Mouse (Mus musculus): Measurements from ENCODE around the gene Nhsl1.

Nhsl1 gene

DNA sequence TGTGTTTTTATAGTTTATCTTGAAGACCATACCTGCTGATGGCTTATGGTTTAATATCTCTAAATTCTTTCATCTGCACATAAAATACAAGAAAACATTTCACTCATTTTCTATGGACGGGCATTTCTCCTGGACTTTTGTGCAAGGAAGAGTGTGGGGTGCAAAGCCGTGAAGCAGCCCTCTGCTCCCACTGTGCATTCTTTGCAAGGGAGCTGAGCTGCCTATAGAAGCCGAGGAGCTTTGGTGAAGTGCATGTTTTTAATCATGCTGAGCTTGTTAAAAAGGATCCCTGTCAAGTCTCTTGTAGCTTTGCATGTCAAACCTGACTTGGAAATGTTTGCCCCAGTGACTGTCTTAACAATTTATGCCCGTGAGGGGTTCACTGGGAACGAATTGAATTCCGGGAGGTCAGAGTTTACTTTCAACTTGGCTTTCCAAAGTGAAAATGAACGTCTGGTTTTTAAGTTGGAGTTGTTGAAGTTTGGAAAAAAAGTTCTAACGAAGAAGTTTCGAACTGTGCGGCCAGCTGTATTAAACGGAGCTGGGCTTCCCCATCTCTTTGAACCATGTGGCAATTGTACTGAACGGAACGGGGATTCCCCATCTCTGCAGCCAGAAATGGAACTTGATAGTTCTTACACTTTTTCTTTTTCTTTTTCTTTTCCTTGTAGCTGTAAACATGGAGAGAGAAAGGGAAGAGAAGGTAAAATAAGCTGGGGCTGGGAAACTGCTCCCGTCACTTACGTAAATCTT lies 22.8 kb downstream of the Nhsl1 start:
- in situ Hi-C loops (cut with MseI, MboI) = no loop called here

DNA sequence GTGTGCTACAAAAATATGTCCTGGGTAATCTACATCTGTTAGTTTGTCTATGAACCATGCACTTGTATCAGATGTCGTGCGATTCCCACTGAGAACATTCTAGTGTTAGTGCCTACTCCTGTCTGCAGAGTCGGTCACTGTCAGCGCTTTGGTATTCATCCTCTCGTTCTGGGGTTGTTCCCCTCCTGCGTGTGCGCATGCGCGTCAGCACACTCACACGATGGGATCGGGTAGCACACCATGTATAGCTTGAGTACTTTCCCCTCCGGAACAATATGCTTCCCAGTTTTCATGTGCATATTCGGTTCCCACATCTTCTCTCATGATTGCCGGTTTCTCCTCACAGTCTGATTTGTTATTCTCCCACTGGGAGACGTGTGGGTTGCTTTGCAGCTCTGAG lies 28.4 kb downstream of the Nhsl1 start:
- in situ Hi-C loops (cut with MseI, MboI) = no loop called here

GRCm38 (mm10) chr10:18350781-18351180 lies 32.0 kb downstream of the Nhsl1 start:
- in situ Hi-C loops (cut with MseI, MboI) = no loop called here

DNA sequence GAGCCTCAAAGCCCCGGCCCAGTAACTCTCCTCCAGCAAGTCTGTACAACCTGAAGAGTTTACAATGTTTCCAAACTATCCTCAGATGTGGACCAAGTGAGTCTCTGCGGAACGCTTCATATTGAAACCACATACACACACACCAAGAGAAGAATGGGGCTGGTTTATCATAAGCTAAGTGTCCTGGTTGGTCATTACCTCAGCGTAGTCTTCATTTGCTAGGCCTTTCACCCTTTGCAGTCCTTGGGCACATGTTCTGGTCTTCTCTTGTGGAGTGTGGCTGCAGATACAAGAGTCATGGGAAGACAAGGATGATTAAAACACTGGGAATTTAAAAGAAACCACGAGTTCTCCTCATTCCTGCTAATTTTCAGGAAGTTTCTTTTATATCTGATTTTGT lies 34.2 kb downstream of the Nhsl1 start:
- in situ Hi-C loops (cut with MseI, MboI) = no loop called here

GRCm38 (mm10) chr10:18354103-18354502 lies 35.3 kb downstream of the Nhsl1 start:
- in situ Hi-C loops (cut with MseI, MboI) = no loop called here

DNA sequence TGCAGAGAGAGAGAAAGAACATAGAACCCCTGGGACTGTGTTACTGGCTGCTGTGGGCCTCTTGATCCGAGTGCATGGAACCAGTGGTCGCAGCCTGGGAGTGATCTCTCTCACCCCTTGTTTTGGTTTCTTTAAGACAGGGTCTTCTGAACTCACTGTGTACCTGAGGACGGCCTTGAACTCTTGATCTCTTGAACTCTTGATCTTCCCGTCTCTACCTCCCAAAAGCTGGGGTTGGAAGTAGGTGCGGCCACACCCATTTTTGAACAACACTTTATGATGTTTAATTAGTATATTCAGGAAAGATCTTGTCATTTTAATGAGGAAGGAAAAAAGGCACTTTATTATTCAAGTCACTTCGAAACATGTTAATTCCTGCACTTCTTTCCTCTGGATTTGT lies 37.7 kb downstream of the Nhsl1 start:
- in situ Hi-C loops (cut with MseI, MboI) = no loop called here

- in situ Hi-C loops (cut with MseI, MboI) = no loop called here
These were observed 38.4 kb downstream of the Nhsl1 start for GRCm38 (mm10) chr10:18357212-18357611.

DNA sequence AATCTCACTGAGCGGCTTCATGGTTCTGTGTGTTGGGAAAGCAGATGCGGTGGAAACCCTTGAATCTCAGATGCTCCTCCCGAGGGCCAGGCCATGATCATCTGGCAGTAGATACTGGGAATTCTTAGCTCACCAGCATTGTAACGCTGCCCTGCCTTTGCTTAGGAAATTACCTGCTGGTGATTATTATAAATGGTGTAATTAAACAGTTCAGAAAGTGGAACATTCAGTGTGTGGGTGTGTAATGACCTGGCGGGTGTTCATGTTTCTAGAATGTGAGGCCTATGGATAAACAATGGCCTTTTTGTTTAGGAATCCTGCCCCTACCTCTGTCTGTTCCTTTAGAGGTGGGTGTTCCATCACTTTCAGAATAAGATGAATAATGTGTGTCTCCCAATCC lies 39.7 kb downstream of the Nhsl1 start:
- in situ Hi-C loops (cut with MseI, MboI) = no loop called here

- in situ Hi-C loops (cut with MseI, MboI) = no loop called here
These were observed 41.4 kb downstream of the Nhsl1 start for GRCm38 (mm10) chr10:18360175-18360574.

GRCm38 (mm10) chr10:18365432-18365831 lies 46.6 kb downstream of the Nhsl1 start:
- in situ Hi-C loops (cut with MseI, MboI) = no loop called here

DNA sequence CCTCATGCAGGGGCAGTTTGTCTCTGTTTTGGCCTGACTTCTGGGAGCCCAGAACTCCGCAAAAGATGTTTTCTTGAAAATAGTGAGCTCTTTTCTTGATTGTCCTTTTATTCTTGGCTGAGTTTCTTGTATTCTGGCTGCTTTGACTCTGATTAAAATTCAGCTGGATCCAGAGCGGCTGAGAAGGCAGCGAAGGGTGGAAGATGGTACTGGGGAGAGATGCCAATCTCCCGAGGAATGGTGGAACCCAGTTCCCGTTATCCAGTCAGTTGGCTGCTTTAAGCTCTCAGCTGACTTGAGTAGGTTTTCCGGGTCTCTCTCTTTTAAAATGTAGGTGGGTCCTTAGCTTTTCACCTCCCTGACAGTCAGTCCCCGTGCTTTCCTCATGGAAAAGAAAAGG lies 47.9 kb downstream of the Nhsl1 start:
- in situ Hi-C loops (cut with MseI, MboI) = no loop called here

DNA sequence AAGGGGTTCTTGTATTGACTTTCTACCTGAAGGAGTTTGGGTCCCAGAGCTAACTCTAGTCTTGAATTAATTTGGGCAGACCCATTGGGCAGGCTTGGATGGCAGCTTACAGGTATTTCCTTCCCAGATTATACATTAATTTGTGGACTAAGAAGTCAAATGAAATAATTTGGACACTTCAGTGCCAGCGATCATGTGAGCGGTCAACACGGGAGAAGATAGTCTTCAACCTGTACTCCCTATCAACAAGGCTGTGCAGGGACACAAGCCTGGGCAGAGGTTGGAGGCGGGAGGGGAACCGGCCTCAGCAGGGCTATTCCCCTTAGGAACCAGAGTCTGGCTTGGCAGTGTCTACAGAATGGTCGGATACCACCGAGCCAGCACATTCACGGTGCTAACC lies 49.3 kb downstream of the Nhsl1 start:
- in situ Hi-C loops (cut with MseI, MboI) = no loop called here

- in situ Hi-C loops (cut with MseI, MboI) = no loop called here
These were observed 51.9 kb downstream of the Nhsl1 start for GRCm38 (mm10) chr10:18370475-18371286.

- in situ Hi-C loops (cut with MseI, MboI) = no loop called here
These were observed 53.1 kb downstream of the Nhsl1 start for GRCm38 (mm10) chr10:18371866-18372265.

DNA sequence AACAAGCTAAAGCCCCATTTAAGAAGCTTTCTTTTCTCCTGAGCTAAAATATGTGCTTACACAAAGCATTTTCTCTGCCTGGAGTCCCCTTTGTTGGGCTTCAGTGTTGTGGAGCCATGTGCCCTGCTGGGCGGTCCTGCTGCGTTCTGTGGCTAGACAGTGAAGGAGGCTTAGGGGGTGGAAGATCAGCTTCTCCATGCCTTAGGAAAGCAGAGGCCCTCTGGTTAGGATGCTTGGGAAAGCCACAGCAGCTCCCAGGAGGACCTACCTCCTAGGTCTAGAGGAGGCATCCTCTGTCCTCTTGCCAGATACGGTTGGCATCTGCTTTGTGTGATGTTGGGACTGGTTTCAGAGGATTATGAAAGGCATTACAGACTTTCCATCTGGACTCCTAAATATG lies 56.5 kb downstream of the Nhsl1 start:
- in situ Hi-C loops (cut with MseI, MboI) = no loop called here

DNA sequence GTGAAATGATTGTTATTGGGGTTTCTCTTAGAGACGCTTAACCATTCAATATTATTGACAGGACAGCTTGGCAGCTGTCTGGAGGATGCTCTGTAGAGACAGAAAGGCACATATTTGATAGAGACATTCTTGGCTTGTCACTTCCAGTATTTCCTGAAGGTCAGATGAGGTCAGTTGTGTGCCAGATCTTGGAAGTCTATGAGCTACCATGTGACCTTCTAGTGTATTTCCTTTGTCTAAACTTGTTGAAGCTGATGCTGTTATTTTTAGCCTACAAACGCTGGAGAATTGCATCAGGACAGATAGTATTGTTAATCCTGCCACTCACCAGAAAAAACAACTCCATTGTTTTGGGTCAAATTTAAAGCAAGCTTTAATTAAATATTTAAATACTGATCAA lies 66.0 kb downstream of the Nhsl1 start:
- in situ Hi-C loops (cut with MseI, MboI) = no loop called here

DNA sequence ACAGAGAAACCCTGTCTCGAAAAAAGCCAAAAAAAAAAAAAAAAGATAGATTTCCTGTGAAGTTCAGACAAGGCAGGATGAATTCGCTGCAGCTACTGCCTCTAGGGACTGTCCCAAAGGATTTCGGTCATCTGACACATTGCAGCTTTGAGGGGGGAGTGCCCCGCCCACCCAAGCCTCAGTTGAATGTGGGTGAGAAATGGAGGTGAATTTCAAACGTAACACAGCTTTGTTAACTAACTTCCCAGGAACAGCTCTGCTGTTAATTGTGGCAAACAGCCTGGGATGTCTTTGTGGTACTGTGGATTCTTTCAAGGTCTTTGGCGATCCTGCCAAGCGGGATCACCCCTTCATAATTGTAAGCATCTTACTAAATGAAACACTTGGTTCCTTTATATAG lies 67.4 kb downstream of the Nhsl1 start:
- in situ Hi-C loops (cut with MseI, MboI) = no loop called here

DNA sequence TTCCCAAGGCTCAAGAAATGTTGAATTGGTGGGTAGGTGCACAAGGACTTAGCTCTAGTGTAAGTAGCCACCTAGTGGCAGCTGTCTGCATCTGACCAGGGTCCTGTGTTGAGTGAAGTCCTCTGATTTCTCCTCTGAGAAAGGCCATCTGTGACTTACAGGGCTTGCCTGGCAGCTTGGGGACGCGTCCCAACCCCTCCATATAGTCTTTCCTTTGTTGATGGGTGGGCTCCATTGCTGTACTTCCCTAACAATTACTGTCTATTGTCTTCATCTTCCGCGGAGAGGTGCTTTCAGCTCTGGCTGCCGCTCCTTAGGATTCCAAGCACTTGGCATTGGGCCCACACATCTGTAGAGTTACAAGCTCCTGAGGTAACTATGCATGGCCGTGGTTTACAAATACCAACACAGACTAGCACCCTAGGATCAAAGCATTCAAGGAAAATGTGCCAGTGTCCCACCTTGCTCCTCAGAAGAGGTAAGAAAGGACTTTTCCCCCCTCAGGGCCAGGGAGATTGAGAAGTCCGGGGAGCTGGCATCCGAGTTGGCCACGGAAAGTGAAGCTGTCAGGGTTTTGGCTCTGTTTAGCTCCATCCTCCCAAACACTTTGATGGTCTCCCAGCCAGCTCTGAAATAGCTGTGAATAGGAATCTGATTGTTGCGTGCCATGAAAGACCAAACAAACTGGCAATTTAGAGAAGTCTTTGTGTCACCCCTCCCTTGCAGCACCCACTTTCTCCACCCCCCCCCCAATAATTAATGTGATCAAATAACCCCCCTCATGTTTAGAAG lies 70.2 kb downstream of the Nhsl1 start:
- in situ Hi-C loops (cut with MseI, MboI) = no loop called here

DNA sequence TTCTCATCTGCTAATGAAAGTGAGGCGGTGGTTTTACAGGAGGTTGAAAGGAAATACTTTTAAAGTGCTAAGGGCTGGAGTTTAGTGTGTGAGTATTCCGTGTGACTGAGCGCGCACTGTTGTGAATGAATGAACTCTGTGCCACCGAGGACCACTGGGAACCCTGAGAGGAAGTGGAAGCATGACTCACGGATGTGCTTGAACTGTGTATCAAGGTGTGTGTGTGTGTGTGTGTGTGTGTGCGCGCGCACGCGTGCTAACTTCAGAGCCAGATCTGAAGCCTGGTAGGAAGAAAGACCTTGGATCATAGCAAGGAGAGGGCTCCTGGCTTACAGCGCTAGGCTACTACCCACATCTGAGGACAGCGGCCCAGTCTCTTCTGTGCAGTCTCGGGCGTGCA lies 71.2 kb downstream of the Nhsl1 start:
- in situ Hi-C loops (cut with MseI, MboI) = loop anchor here (5.0 to 10.0 kb wide), 2 partner anchors 142 to 145 kb away; no protein-coding TSS in a partner anchor

- in situ Hi-C loops (cut with MseI, MboI) = loop anchor here (5.0 to 10.0 kb wide), 2 partner anchors 141 to 147 kb away; no protein-coding TSS in a partner anchor
These were observed 72.8 kb downstream of the Nhsl1 start for GRCm38 (mm10) chr10:18391608-18392007.

DNA sequence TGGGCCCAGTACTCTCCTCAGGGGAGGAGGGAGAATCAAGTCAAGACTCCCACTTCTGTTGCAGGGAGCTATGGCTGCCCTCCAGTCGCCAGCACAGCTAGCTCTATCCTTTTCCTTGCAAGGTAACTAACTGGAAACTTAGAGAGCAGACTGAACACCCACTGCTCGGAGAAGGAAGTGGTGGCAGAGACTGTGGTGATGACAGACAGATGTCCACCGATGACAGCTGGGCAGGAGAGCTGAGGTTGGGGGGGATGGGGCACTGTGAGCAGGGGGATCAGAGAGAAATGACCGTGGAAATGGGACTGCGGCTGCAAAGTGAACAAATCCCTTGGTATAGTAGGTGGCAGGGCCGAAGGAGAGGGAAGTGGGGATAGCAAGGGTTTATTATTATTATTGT lies 73.5 kb downstream of the Nhsl1 start:
- in situ Hi-C loops (cut with MseI, MboI) = loop anchor here (5.0 to 10.0 kb wide), 2 partner anchors 140 to 147 kb away; no protein-coding TSS in a partner anchor

GRCm38 (mm10) chr10:18393740-18394139 lies 75.0 kb downstream of the Nhsl1 start:
- in situ Hi-C loops (cut with MseI, MboI) = loop anchor here (5.0 to 10.0 kb wide), 2 partner anchors 139 to 149 kb away; no protein-coding TSS in a partner anchor

Measured in mouse trophoblast stem cell (cell line).